Mouse (Mus musculus) adrenal gland, adult (tissue): ENCODE results near the gene Sgms1.

ENCODE experiments used
- DNase-seq, 2 experiments: peaks; one replicate each; pipeline ENCODE4 v3.0.0; 2022 to 2023; ENCODE audit warnings: low spot score in 1 of 2; ENCODE audit not compliant: inconsistent age in 2 of 2

Sgms1 gene

GRCm38 (mm10) chr19:32272475-32273260, 116.8 kb downstream of the Sgms1 start:
- no peak for DNase-seq

GRCm38 (mm10) chr19:32271455-32272200, 117.9 kb downstream of the Sgms1 start:
- DNase-seq, result no peak

- no peak for DNase-seq
Measured at GRCm38 (mm10) chr19:32269844-32270176, 119.7 kb downstream of the Sgms1 start.

- DNase-seq, result no peak
Measured at GRCm38 (mm10) chr19:32269141-32269843, 120.2 kb downstream of the Sgms1 start.

GRCm38 (mm10) chr19:32268562-32268961, 121.0 kb downstream of the Sgms1 start:
- no peak for DNase-seq

- no peak for DNase-seq
Measured at GRCm38 (mm10) chr19:32266385-32267252, 122.9 kb downstream of the Sgms1 start.

GRCm38 (mm10) chr19:32263753-32264152, 125.8 kb downstream of the Sgms1 start:
- no peak for DNase-seq

- DNase-seq, result no peak
Measured at GRCm38 (mm10) chr19:32262805-32263572, 126.5 kb downstream of the Sgms1 start.

GRCm38 (mm10) chr19:32260869-32261688, 128.4 kb downstream of the Sgms1 start:
- peak in 1 of 2 experiments; percentile 77 for DNase-seq

- no peak for DNase-seq
Measured at GRCm38 (mm10) chr19:32259830-32260229, 129.7 kb downstream of the Sgms1 start.

- no peak for DNase-seq
Measured at GRCm38 (mm10) chr19:32259048-32259447, 130.5 kb downstream of the Sgms1 start.

- DNase-seq, result no peak
Measured at GRCm38 (mm10) chr19:32258146-32258545, 131.4 kb downstream of the Sgms1 start.

GRCm38 (mm10) chr19:32257616-32258015, 131.9 kb downstream of the Sgms1 start:
- no peak for DNase-seq

GRCm38 (mm10) chr19:32256706-32257415, 132.7 kb downstream of the Sgms1 start:
- no peak for DNase-seq

- DNase-seq, result no peak
Measured at GRCm38 (mm10) chr19:32255429-32256185, 133.9 kb downstream of the Sgms1 start.

- DNase-seq, result no peak
Measured at GRCm38 (mm10) chr19:32254739-32255344, 134.7 kb downstream of the Sgms1 start.

GRCm38 (mm10) chr19:32254204-32254603, 135.3 kb downstream of the Sgms1 start:
- no peak for DNase-seq
